Mouse (Mus musculus) adrenal gland, postnatal 10 days (tissue): ENCODE measurements around the gene Cpt2. TPM values are rescaled to one million over a fixed set of nuclear protein-coding genes. Genes with fewer than 3 reads are reported as not detected.
A peak's percentile ranks its signal among the peaks of the same experiment; 100 is the strongest.

Experiments used
- DNase-seq: peaks from one replicate; pipeline ENCODE4 v3.0.0; 2021; ENCODE audit warnings: mixed read lengths
- long read RNA-seq, 2 experiments: library from polyadenylated mRNA; stranded (forward); transcript quantifications; one replicate each; pipeline ENCODE4 v2.0.0; 2021
- total RNA-seq, 2 experiments: library from RNA; stranded (reverse); gene quantifications; 2 replicates each; pipeline ENCODE4 v1.2.3; 2021

Cpt2 gene
- total RNA-seq = 100 to 1,000 TPM; 269 to 277 TPM
- long read RNA-seq, experiment 1, transcript Cpt2-201 (5 exons, 2,372 nt) = major isoform, 256 of 354 reads
- long read RNA-seq, experiment 1, partial matches to known transcripts = 92 of 354 reads
- long read RNA-seq, experiment 1, other reads (novel, unspliced or antisense) = 4 of 354 reads
- long read RNA-seq, experiment 2, transcript Cpt2-201 (5 exons, 2,372 nt) = major isoform, 306 of 338 reads
- long read RNA-seq, experiment 2, partial matches to known transcripts = 22 of 338 reads
- long read RNA-seq, experiment 2, other reads (novel, unspliced or antisense) = 8 of 338 reads

DNA sequence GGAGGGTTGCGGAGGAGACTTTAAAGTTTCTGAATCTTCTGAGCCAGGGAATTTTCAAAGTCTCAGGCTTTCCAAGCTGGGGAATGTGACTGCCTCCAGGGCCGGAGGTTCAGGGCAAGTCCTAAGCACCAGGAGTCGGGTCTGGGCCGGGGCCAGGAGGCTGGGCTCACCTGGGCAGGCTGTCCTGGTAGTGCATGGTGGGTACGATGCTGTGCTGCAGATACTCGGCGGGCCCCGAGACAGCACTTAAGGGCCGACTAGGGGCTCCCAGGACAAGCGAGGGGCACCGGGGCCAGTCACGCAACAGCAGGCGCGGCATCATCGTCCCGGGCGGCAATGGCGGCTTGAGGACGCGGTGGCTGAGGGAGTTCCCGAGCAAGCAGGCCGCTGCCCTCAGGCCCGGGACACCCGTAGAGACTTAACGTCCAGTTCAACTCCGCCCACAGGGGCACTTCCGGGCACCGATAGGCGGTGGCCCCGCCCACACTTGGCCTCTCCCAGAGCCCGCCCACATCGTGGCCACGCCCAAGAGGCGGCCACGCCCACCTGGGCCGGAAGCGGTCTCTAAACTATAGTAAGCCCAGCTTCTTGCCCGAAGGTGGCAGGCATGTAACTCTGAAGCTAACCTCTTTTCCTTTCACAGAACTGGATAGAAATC, at the start of gene Cpt2:
Cpt2 (minus strand) TSS at position 466 of the 658 bp plus-strand sequence.
- DNase-seq = peak; percentile 97

DNA sequence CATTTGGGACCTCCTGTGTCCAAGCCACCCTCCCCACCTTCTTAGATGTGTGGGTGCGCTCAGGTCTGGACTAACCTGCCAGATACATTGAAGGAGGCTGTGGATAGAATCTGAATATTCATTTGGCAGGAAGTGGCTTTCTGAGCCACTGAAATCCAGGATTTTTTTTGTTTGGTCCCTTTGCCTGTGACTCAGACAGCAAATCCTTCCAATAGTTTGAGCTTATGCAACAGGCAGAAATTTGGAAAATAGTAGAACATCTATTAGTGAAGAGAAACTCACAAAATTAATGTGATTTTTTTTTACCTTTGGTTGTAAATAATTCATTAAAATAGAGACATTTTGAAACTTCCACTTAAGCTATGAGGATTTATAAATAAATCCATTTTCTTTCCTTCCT, 47.8 kb upstream of the Cpt2 start:
- no peak for DNase-seq

DNA sequence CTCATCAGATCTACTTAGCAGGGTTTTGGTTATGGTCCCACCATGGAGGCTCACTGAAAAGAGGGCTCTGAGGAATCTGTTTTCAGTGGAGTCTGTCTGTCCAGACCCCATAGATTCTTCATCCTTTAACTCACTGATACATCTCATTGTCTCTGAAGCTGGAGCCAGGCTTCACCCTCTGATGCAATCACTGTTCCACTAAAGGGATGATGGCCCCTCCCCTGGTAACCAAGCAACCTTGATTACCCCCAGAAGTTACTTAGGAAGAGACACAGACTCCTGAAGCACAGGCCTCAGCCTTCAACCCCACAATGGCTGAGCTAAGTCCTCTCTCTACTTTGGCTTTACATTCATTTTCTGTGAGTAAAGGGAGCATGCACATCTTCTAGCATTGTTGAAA, 46.4 kb upstream of the Cpt2 start:
- DNase-seq = no peak

DNA sequence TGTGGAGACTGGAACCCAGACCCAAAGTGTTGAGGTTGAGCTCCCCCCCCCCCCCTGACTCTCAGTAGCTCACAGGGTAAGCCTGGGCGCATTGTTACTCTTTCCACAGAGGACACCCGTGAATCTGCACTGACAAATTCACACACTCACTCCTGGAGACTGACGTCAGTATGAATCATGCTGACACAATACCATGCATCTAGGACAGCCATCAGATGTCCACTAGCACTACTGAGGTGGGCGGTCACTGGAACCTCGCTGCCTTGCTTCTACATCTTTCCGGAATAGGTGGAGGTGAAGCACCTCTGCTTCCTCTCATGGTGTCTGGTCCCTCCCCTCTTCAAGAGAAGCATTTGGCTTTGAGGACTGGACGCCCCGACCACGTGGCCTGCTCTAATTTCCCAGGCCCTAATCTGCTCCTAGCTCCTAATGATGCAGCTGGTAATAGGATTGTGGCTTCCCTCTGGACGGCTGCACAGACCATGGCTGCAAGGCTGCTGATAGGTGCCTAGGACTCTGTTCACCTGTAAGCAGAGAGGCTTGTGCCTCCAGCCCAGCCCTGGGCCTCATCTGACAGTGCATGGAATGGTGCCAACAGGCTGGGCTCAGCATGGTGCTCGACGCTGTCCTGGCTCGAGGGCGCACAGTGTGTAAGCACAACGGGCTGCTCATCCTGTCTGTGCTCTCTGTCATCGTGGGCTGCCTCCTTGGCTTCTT, 44.7 kb upstream of the Cpt2 start, which contains the start of gene Slc1a7:
Slc1a7 (plus strand) TSS at position 367 of the 717 bp plus-strand sequence.
- no peak for DNase-seq

DNA sequence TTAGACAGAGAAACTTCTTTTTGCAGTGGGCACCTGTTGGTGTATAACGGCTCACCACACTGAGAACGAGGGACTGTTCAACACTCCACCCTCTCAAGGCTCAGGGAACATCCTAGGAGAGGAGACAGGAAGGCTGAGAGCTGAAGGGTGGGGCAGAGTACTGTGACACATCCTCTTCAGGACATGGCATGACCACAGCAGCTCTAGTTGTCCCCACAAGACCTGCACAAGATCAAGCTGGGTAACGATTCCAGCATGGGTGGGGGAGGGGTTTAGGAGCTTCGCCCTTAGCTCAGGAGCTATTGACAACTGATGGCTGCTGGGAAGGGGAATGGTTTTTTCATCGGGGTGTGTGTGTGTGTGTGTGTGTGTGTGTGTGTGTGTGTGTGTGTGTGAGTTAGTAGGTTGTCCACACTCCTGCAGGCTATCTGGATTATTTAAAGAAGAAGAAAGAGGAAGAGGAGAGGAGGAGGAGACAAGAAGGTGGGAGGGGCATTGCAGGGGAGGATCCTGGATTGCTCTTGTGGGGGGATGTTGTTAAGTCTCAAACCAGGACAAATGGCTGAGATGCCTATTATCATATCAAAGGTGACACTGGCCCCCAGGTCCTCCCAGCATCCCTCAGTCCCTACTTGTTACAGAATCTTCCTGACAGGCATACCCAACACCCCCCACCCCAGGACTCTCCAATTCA, 43.2 kb upstream of the Cpt2 start:
- DNase-seq = no peak

DNA sequence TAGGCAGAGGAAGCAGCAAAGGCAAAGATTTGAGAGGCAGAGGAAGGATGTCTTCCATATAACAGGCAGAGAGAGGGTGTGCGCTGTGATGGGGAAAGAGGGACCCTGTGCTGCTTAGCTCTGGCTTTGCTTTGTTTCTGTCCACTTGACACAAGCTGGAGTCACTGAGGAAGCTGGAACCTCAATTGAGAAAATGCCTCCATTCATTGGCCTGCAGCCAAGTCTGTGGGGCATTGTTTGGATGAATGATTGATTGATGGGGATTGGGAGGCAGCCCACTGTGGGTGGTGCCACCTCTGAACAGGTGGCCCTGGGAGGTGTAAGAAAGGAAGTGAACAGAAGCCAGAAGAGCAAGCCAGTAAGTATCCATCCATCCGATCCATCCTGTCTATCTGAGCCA, 39.4 kb upstream of the Cpt2 start:
- no peak for DNase-seq

DNA sequence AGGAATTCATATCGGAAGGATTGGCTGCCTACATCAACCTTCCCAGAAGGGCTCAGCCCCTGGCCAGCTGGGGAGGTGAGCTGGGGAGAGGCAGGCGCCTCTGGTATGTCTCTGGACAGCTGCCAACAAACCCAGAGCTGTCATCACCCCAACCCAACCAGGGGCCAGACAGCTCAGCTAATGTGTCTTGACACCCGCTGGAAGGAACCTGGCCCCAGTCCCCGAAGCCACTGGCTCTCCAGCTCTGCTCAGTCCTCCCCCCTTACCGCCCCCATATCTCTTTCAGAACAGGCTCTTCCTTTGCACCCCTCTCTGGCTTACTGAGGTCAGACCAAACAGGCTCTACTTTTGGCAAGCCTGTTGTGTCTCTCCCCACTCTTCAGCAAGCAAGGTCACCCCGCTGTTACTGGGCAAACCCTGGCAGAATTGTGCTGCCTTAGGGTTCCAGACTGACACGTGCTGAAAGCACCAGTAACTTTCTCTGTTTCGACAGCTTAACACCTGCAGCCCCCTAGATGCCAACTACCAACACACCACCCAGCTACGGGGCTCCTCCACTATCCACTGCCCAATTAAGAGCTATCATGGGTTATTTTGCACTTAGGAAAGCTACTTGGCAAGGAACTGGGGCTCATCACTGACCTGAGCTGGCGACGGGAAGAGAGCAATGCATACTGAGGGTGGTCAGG, 38.8 kb upstream of the Cpt2 start:
- peak; percentile 46 for DNase-seq

DNA sequence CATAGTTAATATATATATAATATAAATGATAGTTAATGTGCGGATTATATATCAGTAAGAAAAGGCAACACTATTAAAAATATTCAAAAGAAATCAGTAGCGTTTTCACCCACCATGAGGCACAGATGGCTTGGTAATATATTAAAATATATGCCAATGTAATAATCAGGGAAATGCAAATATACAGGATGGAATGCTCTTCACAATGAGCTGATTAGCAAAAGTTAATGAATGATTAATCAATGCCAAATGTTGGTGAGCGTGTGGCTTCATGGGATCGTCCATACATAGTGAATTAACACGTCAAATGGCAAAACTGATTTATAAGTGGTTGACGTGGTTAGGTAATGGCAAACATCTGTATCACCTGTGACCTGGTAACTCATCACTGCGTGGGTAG, 35.1 kb upstream of the Cpt2 start:
- DNase-seq = no peak

DNA sequence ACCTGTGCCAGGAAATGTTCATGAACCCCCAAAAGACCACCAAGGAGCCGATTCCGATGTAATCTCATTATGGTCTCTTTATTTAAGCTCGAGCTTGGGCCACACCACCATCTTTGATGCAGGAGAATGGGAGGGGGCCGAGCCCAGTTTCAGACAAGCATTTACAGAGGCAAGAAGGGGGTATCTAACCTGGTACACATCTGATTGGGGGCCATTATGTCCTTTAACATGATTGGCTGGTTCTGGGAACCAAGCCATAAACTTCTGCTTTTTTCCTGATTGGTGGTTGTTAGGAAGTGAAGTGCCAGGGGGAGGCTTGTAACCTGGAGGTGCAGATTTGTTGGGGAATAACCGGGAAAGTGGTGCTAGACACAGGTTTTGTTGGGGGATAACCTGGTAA, 32.3 kb upstream of the Cpt2 start:
- DNase-seq = no peak

DNA sequence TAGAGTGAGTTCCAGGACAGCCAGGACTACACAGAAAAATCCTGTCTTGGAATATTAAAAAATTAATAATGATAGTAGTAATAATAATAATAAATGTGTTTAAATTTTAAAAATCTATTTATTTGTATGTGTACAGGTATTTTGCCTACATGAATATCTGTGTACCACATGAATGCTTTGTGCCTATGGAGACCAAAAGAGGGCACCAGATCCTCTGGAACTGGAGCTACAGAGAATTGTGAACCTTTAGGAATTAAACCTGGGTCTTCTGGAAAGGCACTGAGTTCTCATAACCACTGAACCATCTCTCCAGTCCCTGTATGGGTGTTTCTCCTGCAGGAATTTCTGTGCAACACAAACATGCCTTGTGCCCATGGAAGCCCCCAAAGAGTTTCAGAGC, 29.4 kb upstream of the Cpt2 start:
- no peak for DNase-seq

DNA sequence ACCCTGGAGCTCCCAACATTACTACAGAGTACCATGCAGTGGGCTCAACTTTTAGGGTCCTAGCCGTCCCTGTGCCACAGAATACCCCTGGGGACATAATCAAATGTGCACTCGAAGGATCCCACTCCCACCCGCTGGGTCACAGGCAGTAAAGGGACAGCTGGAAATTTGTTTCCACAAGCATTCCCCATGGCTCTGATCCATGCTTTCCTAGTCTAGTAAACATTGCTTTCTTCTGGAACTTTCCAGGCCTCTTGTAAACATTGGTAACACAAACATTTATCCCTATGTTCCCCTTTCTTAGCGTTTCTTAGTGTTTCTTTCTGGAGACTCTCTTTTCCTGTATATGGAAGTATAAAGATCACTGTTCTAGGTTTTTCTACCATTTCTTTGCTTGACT, 26.5 kb upstream of the Cpt2 start:
- DNase-seq = no peak

DNA sequence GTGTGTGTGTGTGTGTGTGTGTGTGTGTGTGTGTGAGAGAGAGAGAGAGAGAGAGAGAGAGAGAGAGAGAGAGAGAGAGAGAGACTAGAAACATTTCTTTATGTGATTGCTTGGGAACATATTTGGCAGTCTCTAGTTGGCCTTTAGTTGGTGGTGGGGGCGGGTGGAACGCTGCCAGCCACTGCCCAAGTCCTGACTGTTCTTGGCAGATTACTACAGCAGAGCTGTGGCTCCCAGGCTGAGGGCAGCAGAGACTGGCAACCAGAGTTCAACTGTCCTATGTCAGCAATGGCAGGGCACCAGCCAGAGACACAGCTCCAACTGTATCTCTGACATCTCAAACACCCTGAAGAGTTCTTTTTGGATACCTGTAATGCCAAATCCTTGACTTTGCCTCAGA, 20.7 kb upstream of the Cpt2 start:
- DNase-seq = peak; percentile 56

DNA sequence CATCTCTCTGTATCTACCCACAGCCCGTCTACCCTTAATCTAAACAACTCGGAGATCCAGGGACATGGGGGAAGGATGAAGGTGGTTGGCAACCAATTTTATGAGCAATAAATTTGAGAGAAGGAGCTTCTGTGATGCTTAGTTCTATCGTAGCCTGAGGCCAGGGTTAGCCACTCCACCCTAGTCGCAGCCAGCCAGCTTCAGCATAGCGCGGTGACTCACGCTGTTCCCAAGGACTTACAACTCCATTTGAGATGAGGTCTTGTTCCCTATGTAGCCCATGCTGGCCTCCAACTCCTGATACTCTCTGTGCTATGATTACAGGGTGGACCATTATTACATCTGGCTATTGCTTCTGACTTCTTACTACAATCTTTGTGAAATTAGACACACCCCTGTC, 19.3 kb upstream of the Cpt2 start:
- no peak for DNase-seq

DNA sequence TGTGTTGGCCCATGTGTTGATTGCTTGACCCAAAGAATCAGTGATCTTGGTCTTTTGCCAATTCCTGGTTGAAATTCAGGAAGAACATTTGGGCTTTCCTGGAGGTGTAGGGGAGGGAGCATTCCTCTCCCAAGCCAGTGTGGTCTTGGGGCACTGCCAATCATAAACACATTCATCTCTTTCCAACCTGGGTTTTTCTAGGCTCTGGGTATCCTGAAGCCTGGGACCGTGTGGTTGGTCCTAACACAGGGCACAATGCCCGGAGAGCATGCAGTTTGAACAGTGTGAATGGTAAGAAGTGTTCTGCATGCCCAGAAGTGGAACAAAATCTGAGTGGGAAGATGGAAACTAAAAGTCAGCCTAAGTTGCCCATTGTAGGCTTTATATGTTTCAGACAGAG, 14.7 kb upstream of the Cpt2 start:
- DNase-seq = no peak

DNA sequence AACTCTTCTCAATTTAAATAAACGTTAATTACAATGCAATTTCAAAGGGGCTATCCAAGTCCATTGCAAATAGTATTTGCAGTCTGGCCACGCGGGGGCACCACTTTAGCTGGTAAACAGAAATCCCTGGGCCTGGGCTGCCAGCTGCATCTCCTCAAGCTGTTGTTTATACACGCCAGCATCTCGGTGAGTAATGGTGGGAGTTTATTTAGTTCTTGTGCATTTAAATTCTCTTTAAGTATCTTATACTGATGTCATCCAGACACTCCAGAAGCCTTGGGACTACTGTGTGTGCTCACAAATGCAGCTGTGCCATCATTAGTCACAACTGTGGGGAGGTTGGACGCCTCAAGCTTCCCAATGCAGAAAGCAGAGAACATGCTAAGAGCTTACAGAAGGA, 13.9 kb upstream of the Cpt2 start:
- peak; percentile 78 for DNase-seq

DNA sequence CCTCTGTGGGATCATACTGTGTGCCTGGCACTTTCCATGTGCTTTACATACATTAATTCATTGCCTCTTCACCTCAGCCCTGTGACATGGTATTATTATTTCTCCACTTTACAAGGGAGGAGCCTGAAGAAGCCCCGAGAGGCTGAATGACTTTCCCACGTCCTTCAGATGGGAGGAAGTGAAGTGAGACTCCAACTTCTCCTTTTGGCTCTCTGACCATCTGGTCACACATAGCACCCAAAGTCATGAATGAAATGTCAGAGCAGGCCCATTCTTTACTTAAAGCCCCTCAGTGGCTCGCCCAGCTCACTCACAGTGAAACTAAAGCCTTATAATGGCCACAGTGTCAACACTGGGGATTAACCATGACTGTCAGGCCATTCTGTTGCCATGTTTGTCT, 11.8 kb upstream of the Cpt2 start:
- no peak for DNase-seq

DNA sequence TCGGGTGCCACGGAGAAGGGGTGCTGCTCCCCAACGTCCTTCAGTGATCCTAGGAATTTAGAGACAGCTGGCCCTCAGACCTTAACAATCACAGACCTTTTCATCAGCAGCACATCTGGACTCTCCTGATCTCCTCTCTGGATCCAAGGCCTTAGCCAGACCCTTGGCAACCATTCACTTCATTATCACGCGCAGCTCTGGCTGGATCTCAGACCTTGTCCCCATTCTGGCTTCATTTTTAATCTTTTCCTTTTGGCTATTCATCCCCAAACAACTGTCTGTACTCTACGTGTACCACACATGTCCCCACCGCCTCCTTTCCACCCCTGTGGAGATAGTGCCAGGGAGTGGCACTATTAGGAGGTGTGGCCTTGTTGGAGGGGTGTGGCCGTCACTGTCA, 9.8 kb upstream of the Cpt2 start:
- no peak for DNase-seq

DNA sequence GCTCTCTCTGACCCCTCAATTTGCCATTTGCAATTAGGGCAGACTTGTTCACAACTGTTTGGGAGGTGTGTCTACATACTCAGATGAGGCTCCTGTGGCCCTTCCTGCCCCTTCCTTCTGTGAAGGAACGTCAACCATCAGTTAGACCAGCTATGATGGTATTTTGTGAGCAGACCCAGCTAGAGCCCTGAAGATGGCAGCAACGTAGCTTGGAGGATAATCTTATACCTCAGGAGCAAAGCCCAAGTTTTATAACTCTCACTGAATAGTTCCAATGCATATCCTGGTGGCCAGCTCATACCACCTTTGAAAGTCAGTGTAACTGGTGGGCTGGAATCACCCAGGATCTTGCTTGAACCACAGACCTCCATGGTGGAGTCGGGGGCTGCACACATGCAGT, 8.0 kb upstream of the Cpt2 start:
- DNase-seq = no peak

DNA sequence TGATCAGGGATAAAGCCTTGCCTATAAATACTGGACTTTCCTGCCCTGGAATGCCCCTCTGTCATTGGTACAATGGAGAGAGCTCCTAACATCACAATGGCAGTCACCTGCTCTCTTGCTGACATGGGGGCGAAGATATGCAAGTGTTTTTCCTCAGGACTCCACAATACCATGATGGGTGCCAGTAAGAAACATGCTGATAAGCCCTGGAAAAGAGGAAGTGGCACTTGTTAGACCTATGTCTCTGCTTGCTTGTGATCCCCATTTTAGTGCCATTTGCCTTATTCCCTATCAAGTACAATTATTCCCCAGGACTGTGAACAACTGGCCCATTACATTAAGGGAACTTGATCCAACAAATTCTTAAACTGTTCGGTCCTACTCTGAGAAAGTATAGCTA, 5.3 kb upstream of the Cpt2 start:
- no peak for DNase-seq

DNA sequence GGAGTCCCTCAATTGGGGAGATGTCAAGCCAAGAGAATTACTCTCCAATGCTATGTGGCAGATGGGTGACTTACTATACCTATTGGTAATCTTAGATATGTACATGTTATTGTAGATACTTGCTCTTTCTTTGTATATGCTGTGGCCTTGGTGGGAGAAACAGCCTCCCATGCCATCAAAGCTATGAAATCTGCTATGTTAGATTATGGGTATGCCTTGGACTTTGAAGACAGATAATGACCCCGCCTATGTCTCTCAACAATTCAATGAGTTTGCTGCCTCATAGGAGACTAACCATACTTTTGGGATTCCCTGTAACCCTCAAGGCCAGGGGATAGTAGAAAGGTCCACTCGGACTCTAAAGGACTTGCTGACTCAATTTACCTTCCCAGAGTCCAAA, 4.9 kb upstream of the Cpt2 start:
- no peak for DNase-seq

DNA sequence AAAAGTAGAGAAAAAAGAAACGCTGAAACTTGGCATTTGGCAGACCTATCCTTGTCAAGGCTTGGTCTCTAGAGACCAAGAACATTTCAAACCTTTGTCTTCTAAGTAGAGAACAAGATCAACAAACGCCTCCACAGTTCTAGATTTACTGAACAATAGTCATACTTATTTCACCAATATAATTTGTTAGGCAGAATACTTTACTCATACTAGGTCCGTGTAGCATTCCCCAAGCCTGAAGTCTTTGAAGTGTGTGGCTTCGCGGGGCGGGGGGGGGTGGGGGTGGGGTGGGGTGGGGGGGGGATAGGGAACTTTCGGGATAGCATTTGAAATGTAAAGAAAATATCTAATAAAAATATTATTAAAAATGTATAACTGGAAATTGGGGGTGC, 389 bp upstream of the Cpt2 start:
- DNase-seq = no peak

DNA sequence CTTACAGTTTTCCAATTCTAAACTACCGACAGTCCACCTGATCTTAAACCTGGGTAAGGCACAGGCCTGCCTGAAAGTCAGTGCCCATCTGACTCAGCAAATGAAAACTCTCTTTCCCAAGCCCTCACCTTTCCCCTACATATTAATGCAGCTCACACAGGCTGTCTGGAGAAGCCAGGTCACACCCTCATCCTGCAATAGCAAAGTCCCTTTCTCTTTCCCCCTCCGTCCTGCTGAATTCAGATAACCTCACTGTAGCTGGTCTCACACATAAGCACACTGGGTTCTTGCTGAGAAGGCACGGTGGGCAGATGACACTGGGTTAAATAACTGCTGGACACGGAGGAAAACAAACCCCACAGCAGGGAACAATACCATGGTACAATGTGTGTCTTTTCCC, 1.5 kb downstream of the Cpt2 start:
- peak; percentile 62 for DNase-seq
